Mouse (Mus musculus): Measurements from ENCODE around the gene Dntt.

The Dntt gene

DNA sequence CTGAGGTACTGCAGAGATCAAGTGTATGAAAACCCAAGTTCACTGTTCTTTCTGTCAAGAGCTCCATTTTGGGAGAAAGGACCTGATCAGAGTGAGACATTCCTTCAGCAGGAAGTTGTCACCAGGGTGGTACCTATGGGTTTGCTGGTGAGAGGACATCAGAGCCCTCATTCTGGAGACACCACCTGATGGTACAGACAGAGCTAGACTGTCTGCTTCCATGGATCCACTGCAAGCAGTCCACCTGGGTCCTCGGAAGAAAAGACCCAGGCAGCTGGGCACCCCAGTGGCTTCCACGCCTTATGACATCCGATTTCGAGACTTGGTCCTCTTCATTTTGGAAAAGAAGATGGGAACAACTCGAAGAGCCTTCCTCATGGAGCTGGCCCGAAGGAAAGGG, at the start of gene Dntt:
Gene Dntt, plus strand, starts transcription at position 57 of the 400 bp plus-strand sequence.
- DNase-seq (ENCODE audit: low read depth, low spot score), result no peak

DNA sequence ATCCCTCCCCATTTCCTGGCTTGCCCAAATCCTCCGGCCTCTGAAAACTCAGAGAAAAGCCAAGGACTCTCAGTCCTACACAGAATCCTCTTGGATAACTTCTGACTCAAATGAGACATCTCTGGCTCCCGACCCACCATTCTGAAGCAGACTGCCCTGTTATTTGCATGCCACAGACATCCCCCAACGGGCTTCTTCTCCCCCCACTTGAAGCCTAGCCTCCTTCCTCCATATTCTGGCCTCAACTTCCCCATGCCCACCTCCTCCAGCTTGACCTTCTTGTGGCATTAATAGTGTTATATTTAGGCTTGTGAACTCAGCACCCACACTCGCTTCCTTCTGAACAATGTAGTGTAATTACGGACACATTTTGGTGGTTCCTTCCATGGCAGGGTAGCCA, 48.4 kb upstream of the Dntt start:
- no peak for DNase-seq (ENCODE audit: low read depth, low spot score)

DNA sequence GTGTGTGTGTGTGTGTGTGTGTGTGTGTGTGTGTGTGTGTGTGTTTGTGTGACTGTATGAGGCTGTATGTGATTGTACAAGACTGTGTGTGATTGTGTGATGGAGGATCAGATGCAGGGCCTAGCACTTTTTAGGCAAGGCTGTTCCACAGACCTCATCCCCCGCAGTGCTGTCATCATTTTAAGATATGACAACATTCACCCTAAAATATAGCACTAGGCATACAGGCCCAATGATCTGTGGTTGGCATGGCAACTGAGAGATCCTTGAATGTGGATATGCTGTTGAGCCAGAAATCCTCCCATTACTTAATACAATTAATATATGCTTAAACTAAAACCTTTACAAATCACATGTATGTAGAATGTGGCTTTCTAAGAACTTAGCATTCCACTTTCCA, 44.5 kb upstream of the Dntt start:
- no peak for DNase-seq (ENCODE audit: low read depth, low spot score)

DNA sequence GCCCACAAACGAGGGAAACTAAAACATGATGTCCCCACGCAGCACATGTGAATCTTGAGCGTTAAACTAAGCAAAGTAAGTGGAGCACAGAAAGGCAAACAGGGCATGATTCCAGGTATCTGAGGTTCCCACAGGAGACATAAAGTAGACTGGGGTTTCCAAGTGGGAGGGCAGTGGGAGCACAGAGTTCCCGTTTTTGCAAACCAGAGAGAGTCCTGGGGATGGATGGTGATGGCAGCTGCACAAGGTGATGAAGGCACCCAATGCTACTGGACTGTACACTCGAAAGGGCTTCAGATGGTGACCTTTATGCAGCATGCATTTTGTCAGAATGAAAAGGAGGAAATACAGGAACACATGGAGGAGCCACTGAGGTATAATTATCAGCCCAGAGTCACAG, 40.2 kb upstream of the Dntt start:
- DNase-seq (ENCODE audit: low read depth, low spot score), result no peak

DNA sequence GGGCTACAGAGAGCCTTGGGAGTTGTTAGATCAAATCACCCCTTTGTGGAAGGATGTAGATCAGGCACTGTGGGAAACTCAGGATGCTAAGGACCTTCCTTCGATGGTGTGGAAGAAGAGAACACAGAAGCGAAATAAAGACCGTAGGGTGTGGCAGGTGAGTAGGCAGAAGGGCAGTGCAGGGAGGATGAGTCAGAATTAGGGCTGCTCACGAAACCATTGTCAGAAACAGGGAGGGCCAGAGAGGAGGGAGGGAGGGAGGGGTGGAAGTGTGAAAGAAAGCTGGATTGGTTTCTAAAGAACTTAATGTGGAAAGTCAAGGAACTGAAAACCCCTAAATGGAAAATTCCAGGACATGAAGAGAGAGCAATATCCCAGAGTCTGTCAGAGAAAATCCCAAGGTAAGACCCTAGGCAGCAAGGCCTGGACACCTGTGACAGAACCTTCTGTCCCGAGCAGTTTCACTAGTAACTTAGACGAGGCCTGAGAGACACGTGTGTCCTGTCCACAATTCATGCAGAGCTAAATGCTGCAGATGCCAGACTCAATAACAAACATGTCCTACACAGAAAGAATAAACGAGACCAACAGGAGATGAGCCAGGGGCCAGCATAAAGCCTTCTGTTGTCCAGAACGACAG, 39.0 kb upstream of the Dntt start:
- no peak for DNase-seq (ENCODE audit: low read depth, low spot score)

DNA sequence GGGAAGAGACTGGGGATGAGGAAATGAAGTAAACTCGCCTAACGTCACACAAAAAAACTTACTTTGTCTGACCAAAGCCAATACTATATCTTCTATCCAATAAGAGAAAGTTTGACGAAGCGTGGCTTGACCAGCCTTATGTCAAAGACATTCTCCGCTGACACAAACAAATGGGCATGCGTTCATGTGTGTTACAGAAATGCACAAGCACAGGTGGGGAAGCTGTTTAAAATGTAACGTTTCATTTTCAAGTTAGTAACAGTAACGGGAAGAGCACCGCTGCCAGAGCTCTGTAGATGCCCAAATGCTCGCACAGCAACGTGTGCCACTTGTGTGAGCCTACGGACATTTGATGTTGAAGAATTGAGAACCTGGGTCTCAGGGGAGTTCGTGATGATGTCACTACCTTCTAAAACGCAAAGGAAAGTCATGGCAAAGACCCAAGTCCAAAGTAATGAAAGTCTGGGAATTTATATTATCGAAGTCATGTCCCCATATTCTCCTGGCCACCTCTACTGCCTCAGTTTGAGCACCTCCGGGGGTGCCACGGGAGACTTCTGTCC, 38.2 kb upstream of the Dntt start:
- no peak for DNase-seq (ENCODE audit: low read depth, low spot score)

DNA sequence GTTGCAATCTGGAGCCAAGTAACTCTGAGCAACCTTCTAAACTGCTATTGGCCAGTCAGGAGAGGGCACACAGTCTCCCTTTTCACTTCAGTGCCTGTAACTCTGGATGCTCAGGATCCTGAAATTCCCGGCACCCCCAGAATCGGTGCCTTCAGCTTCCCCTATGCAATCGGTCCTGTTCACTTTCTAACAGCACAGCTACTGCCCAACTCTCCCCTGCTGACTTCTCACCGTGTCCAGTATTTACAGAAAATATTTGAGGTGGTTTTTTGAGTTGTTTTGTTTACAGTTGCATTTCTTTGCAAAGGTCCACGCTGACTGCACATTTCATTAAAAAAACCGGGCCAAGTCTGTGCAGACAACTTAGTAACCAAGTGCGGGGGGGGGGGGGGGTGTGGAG, 37.4 kb upstream of the Dntt start:
- no peak for DNase-seq (ENCODE audit: low read depth, low spot score)

DNA sequence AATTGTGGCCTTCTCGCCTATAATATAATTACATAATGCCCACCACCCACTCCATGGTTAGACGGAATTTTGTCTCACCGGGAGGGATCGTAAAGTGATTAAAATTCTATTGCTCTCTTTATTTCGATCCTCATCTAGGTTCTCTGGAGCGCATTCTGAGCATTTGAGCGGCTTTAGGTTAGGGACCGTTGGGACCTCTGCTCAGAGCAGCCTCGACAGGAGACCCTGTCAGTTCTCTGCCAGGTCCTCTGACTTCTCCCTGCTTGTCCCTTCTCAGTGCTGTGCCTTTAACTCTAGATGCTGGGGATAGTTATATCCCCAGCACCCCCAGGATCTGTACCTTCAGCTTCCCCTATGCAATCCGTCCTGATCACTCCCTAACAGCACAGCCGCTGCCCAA, 37.0 kb upstream of the Dntt start:
- no peak for DNase-seq (ENCODE audit: low read depth, low spot score)

DNA sequence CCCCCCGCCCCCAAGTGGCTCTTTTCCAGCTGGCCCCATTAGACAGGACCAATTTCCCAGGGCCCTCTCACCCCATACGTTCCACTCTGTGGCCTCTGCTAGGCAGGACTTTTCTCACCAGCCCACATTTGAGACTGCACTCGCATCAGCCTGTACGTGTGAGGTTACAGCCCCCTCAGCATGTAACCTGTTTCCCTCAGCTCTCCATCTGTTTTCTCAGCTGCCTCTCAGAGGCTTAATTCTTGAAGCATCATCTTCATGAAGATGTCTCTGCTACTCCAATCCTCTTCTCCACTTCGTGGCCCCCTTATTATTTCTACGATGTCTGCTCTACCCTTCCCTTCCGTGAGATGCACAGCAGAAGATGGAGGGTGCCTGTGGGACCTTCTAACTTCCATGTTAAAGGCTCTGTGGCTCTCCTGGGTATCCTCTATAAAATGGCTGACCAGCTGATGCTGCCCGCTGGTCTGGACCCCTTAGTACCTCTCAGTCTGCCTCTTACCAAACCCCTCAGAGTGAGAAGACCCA, 36.5 kb upstream of the Dntt start:
- no peak for DNase-seq (ENCODE audit: low read depth, low spot score)

DNA sequence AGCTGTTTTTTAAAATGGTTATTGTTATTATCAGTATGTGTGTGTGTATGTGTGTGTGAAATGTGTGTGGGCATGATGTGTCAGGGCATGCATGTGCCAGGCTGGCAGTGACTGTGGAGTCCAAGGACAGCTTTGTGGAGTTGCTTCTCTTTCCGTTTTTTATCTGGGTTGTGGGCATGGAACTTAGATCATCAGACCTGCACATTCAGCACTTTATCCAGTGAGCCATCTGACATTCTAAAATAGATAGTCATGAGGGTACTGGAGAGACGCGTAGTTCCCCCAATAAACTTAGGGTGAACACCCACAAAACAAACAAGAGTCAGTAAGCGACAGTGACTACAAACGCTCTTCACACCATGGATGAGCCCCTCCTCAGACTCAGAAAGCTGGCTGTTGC, 35.7 kb upstream of the Dntt start:
- DNase-seq (ENCODE audit: low read depth, low spot score), result no peak

DNA sequence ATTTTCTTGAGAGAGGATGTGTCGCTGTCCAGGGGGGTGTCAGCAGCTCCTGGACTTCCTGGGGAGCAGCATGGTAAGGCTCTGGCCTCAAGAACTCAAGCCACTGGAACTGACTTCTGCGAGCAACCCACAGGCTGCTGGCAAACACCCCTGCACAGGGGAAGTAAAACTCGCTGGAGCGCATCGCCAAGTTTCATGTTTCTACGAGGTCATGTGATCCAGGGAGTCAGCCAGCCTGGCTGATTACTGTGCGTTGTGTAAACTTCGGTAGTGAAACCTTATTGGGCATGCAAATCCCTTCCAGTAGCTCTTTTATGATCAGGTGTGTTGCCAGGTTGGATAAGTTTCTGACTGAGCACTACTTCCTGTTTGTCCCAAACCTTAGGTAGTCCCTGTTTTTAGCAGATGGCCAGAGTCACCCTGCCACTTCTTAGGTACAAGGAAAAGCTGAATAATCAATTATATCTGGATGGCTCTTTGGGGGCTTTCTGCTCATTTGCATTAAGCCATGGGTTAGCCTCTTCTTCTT, 35.0 kb upstream of the Dntt start, which contains the start of gene Blnk:
Gene Blnk, minus strand, starts transcription at position 479 of the 529 bp plus-strand sequence.
- DNase-seq (ENCODE audit: low read depth, low spot score), result no peak

DNA sequence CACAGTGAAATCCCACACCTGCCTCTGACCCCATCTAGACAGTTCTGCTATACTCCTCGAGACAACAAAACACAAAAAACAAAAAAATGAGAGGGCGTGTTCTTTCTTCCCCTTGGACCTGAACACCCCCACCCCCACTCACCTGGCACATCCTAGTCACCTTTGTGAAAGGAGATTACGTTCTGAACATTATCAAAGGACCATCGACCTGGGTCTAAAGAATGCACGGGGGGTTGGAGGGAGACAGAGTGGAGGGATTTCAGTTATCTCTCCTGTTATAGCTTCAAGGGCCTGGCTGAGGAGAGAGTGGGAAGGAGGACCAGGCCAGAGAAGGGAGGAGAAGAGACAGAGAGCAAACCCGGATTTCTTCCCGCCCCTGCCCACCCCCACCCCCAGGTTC, 34.2 kb upstream of the Dntt start:
- no peak for DNase-seq (ENCODE audit: low read depth, low spot score)

DNA sequence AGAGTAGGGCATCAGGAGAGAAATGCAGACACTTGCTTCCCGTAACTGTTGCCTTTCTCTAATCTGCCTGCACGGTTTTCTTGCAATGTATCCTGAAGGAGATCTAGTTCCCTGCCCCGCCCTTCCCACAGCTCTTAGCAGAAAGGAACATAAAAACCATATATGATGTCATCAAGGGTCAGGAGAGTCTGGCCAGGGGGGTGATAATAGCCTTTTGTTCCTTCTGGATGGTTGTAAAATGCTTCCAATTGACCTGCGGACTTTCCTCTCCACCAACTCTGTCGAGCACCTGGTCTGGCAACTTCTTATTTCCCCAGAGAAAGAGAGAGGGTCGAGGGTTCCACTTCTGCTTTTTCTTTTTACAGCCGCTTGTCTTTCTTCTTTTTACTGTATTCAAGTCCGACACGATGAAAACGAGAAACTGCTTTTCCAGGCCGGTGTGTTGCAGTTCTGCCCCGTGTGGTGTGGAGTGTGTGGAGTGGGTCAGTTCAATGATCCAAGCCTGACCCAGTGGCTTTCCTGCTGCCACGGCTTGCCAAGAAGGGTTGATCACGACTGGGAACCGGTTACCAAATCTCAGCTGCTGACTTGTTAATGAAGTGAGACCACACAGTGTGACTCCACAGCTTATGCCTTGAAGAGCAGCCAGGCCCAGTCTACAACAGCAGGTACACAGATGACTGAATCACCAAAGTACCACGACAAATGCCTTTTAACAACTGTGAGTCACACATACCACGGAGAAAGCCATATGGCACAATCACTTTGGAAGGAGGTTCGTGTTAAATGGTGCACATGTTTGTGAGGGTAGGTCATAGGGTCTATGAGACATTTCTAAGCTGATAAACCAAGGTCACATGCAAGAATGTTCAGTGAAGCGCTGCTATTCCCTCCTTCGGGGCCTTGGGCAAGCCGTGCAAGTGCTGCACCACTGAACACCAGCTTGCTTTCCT, 33.4 kb upstream of the Dntt start:
- no peak for DNase-seq (ENCODE audit: low read depth, low spot score)

DNA sequence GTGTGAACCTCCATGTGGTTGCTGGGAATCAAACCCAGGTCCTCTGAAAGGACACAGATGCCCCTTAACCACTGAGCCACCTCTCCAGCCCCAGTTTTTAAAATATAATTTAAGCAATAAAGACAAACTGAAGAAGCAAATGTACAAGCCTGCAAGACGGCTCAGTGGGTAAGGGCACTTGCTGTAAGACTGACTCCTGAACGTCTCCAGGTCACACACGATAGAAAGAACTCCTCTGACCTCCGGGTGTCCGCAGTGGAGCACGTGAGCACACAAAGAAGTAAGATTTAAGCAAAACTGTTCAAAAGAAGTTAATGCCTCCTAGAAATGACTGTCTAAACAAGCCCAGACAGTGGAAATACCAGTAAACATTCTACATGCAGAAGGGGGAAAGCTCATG, 32.4 kb upstream of the Dntt start:
- DNase-seq (ENCODE audit: low read depth, low spot score), result no peak

DNA sequence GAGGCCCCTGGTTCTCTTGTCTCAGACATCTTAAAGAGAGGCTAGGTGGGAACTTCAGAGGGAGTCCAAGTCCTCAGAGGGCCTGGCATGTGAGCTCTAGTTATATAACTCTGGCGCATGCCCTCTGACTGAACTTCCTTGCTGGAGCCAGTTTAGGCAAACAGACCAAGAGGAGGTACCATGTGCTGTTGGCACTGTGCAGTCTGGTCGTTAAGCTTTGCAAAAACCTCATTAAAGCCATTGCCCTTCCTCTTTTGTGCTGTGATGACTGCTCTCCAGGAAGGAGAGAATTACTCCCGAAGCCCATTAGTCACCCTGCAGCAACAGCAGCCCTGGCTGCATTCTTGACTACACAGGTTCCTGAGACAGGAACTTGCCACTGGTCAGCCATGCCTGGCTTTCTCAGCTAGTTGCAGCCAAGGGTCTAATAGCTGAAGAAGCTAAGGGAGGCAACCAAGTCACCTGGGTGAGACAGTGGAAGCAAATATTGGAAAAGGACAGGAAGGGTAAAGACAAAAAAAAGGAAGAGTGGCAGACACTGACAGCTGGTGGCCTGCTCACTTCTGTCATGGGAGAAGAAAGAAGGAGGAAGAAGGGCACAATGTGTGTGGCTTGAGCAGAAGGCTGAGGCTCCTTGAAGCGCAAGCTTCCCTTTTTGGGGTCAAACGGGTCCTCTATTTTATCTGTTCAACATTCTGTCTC, 30.5 kb upstream of the Dntt start:
- DNase-seq (ENCODE audit: low read depth, low spot score), result no peak

DNA sequence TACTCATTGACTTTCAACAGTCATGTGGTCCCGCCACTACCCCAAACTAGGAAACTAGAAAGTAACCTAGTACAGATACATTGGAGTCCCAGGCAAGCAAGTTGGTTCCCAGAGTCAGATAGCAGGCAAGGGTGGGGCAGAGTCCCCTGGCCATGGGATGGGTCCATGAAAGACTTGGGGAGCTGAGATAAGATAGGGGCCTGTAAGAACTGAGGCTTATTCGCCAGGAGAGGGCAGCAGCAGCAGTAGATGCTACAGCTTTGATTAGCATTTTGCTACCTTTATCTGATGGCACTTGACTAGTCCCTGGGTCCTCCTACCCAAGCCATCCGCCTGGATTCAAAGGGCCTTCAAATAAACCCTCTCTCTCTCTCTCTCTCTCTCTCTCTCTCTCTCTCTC, 29.5 kb upstream of the Dntt start:
- no peak for DNase-seq (ENCODE audit: low read depth, low spot score)

DNA sequence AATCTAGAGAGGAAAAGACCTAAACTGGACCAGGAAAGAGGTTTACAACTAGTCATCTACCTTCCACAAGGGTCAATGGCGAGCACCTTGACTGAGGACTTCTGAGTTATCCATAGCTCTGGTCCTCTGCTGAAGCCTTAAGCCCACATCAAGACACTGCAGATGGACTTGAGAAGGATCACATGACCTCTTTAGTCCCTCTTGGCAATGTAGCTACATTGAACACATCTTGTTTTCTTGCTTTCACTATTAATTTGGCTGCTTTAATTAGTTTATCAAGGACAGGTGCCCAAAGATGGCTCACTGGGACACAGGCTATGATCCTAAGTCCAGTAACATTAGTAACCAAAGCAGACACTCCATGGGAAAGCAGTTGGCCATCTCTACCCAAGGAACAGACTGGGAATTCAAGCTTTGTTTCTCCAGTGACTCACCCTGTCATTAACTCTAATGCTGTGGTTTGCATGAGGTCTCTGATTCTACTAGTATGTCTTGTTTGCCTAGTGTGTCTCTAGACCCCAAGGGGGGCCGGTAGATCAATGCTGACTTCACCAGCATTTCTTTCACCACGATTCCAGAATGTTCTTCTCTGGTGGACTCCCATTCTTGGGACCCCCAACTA, 25.3 kb upstream of the Dntt start:
- no peak for DNase-seq (ENCODE audit: low read depth, low spot score)

DNA sequence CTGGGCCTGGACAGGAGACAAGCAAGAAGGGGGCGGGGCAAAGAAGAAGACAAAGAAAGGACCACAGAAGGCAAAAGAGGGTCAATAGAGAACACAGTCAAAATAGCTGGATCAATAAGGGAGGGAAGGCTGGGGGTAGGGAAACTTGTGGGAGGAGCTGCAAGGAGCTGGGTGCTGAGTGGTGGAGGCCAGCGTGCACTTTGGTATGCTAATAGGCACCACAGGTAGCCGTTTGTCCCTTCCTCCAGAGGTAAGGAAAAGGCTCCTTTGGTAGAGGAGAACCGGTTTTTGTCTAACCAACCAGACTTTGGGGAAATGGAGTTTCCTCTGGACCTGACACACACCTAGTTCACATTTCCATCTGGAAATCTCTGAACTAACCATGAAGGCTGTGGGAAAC, 22.5 kb upstream of the Dntt start:
- no peak for DNase-seq (ENCODE audit: low read depth, low spot score)

DNA sequence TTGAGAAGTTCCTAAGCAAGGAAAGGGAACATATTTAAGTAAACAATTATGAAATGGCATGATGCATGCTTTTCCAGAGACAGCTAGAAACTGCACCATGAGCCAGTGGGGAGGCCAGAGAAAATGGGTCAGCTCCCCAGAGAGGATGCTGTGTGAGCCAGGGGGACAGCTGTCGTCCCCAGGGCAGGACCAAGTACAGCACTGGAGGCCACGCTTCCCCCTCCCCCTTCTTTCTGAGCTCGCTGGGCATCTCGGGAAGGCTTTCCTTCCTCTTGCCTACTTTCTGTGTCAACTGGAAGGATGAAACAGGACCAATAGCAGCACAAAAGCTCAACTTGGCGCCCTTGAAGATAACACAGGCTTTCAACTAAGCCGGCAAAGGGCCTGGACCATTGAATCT, 21.7 kb upstream of the Dntt start:
- DNase-seq (ENCODE audit: low read depth, low spot score), result no peak

DNA sequence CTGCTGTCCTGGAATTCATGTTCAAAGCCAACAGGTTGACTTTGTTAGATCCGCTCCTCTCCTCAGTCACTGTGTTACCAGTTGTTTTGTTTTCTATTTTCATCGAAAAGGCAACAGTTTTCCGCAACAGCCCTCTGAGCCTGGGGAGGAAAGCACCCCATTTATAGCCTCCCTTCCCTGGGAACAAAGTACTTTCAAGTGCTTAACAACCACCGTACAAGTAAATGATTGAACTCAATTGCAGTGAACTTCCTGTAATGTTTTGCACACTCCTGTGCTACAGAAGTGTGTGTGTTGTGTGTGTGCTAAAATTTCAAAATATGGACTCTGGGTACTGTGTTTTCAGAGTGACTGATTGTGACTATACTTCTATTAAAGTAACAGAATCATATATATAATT, 21.3 kb upstream of the Dntt start:
- DNase-seq (ENCODE audit: low read depth, low spot score), result no peak

Data from retina, adult 2 months (tissue).